Mouse (Mus musculus): ENCODE measurements at regions not wholly inside any gene's neighbourhood (a gene's known extent, or its start where the extent isn't known, plus 50 kb on each side); places are given as distances from the start of the nearest gene placed in this dataset.

DNA sequence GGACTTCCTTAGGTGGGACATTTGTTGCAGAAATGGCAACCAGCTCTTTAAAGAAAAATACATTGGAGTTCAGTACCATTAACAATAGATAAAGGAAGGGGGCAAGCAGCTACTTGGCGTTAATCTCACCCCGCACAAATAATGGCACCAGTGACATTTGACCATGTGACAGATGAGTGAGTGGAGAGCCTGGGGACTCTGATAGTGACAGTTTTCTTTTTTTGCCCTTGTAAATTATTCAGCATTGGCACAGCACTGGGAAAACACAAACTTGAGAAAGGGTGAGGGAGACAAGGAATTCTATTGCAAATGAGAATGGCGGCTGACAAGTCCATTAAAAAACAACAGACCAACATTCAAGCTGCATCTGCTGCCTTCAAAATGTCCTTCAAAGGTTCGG, 603.3 kb upstream of the Fam92a start:
- DNase-seq (ENCODE audit: low spot score), result no peak
- no peak for ATAC-seq (ENCODE audit: extremely low read depth, insufficient number of reproducible peaks, low FRiP score, poor library complexity, severe bottlenecking)
- H3K9me3 ChIP-seq (replicated peaks), result no peaks in the 10 kb centered on the region
- H3K4me1 ChIP-seq (ENCODE audit: insufficient read depth, low read depth, low read length), result no peaks in the 10 kb centered on the region
- H3K36me3 ChIP-seq (replicated peaks), result no peaks in the 10 kb centered on the region
- H3K27me3 ChIP-seq (ENCODE audit: insufficient read depth, low read length), result no peaks in the 10 kb centered on the region
- H3K4me3 ChIP-seq (ENCODE audit: low read depth, low read length), result no peak overlapping the region
- TF ChIP-seq TAL1 (conservative IDR thresholded peaks at IDR 0.05; ENCODE audit: low read depth, low read length), result no peak
- no peak for TF ChIP-seq POLR2AphosphoS5 (IDR thresholded peaks at IDR 0.05; ENCODE audit: insufficient replicate concordance, low read depth, low read length)
- TF ChIP-seq GATA2 (IDR thresholded peaks at IDR 0.05; ENCODE audit: borderline replicate concordance, low read depth, low read length), result no peak
- no peak for TF ChIP-seq GATA1 (IDR thresholded peaks at IDR 0.05; ENCODE audit: borderline replicate concordance, low read length)
- TF ChIP-seq CTCF (IDR thresholded peaks at IDR 0.05; ENCODE audit: low read depth, low read length), result no peak

DNA sequence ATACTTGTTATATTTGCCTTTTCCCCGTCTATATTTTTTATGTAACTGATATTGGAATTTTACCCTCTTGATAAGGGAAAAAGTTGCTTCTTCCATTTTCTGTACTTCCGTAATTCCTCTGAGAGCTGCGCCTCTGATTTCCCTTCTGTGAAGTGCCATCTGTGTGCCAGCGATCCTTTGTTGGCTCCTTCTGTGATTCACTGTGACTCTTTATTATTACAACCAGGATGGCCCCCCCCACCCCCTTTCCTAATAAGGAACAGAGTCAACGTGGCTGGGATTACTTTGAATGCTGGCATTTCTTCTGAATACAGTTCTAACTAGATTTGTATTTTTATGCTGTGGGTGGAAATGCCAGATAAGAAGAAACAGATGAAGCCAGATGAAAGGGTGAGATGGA, 602.9 kb upstream of the Fam92a start:
- TF ChIP-seq GATA2 (IDR thresholded peaks at IDR 0.05; ENCODE audit: borderline replicate concordance, low read depth, low read length), result no peak
- no peak for TF ChIP-seq GATA1 (IDR thresholded peaks at IDR 0.05; ENCODE audit: borderline replicate concordance, low read length)
- no peak for TF ChIP-seq TAL1 (conservative IDR thresholded peaks at IDR 0.05; ENCODE audit: low read depth, low read length)
- H3K36me3 ChIP-seq (replicated peaks), result no peaks in the 10 kb centered on the region
- no peak for ATAC-seq (ENCODE audit: extremely low read depth, insufficient number of reproducible peaks, low FRiP score, poor library complexity, severe bottlenecking)

DNA sequence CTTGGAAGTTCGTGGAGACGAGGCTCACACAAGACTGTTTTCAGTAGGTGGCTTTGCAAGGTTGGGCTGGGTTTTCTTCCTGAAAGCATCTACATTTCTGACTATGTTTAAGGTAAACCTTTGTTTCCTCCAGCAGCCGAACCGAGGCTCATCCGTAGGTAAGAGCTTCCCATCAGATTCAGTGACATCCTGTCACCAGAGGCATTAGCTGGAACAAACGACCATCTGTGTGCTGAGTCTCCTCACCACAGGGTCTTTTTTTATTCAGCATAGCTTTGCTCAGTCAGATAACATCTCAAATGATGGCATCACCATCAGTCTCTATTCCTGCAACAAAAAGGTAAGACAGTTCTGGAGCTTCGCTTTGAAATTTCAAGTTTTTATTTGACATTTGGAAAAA, 601.4 kb upstream of the Fam92a start:
- H3K4me3 ChIP-seq (ENCODE audit: low read depth, low read length), result no peak overlapping the region
- H3K36me3 ChIP-seq (replicated peaks), result no peaks in the 10 kb centered on the region
- H3K27me3 ChIP-seq (ENCODE audit: insufficient read depth, low read length), result no peaks in the 10 kb centered on the region
- H3K4me1 ChIP-seq (ENCODE audit: insufficient read depth, low read depth, low read length), result no peaks in the 10 kb centered on the region
- no peaks in the 10 kb centered on the region for H3K9me3 ChIP-seq (replicated peaks)
- no peak for DNase-seq (ENCODE audit: low spot score)
- no peak for ATAC-seq (ENCODE audit: extremely low read depth, insufficient number of reproducible peaks, low FRiP score, poor library complexity, severe bottlenecking)
- TF ChIP-seq GATA2 (IDR thresholded peaks at IDR 0.05; ENCODE audit: borderline replicate concordance, low read depth, low read length), result no peak
- no peak for TF ChIP-seq POLR2AphosphoS5 (IDR thresholded peaks at IDR 0.05; ENCODE audit: insufficient replicate concordance, low read depth, low read length)
- TF ChIP-seq CTCF (IDR thresholded peaks at IDR 0.05; ENCODE audit: low read depth, low read length), result no peak
- no peak for TF ChIP-seq GATA1 (IDR thresholded peaks at IDR 0.05; ENCODE audit: borderline replicate concordance, low read length)
- no peak for TF ChIP-seq TAL1 (conservative IDR thresholded peaks at IDR 0.05; ENCODE audit: low read depth, low read length)

More for the DNA sequence above, 602.9 kb upstream of the Fam92a start:
- no peaks in the 10 kb centered on the region for H3K9me3 ChIP-seq (replicated peaks)
- no peak for DNase-seq (ENCODE audit: low spot score)
- no peak overlapping the region for H3K4me3 ChIP-seq (ENCODE audit: low read depth, low read length)
- H3K4me1 ChIP-seq (ENCODE audit: insufficient read depth, low read depth, low read length), result no peaks in the 10 kb centered on the region
- no peaks in the 10 kb centered on the region for H3K27me3 ChIP-seq (ENCODE audit: insufficient read depth, low read length)

DNA sequence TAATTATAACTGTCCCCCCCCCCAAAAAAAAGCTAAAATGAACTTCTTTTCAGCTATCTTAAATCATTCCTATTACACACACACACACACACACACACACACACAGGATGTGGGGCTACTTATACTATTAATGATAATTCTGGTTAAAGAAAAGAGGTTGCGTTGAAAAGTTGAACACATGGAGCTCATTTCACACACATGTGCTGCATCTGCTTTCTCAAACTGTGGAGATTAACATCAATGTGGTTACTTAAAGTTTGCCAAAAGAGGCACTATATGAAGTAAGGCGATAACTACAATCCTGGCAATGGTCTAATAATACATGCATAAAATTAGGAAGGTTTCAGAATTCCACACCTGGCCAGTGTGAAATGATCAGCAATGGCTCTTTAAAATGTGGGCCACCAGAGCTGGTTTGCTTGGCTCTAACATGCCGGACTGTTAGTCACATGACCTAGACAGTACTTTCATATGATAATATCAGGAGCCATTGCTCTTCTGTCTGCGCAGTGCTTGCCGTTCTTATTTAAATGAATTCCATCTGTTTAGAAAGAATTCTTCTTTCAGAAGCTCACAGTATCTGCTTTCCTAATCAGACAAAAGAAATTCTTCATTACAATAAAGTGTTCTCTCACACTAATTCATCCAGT, 598.4 kb upstream of the Fam92a start:
- no peak overlapping the region for H3K4me3 ChIP-seq (ENCODE audit: low read depth, low read length)
- TF ChIP-seq CTCF (IDR thresholded peaks at IDR 0.05; ENCODE audit: low read depth, low read length) (no peak), GATA2 (IDR thresholded peaks at IDR 0.05; ENCODE audit: borderline replicate concordance, low read depth, low read length) (no peak), TAL1 (conservative IDR thresholded peaks at IDR 0.05; ENCODE audit: low read depth, low read length) (no peak), POLR2AphosphoS5 (IDR thresholded peaks at IDR 0.05; ENCODE audit: insufficient replicate concordance, low read depth, low read length) (no peak), GATA1 (IDR thresholded peaks at IDR 0.05; ENCODE audit: borderline replicate concordance, low read length) (no peak)
- no peaks in the 10 kb centered on the region for H3K36me3 ChIP-seq (replicated peaks)
- H3K27me3 ChIP-seq (ENCODE audit: insufficient read depth, low read length), result no peaks in the 10 kb centered on the region
- ATAC-seq (ENCODE audit: extremely low read depth, insufficient number of reproducible peaks, low FRiP score, poor library complexity, severe bottlenecking) (no peak), DNase-seq (ENCODE audit: low spot score) (no peak)
- H3K9me3 ChIP-seq (replicated peaks), result no peaks in the 10 kb centered on the region
- H3K4me1 ChIP-seq (ENCODE audit: insufficient read depth, low read depth, low read length), result no peaks in the 10 kb centered on the region

DNA sequence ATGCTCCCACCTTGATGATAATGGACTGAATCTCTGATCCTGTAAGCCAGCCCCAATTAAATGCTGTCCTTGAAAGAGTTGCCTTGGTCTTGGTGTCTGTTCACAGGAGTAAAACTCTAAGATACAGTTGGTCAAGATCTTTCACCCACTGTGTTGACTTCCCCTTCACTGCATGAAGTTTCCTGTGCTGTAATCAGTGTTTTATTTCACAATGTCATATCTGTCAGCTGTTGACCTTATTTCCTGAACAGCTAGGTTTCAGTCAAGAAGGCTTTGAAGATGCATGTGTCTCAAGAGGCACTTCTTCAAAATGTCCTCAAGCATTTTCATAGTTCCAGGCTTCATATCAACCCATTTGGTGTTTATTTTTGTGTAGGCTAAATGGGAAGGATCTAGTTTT, 597.3 kb upstream of the Fam92a start:
- no peak for DNase-seq (ENCODE audit: low spot score)
- no peak for ATAC-seq (ENCODE audit: extremely low read depth, insufficient number of reproducible peaks, low FRiP score, poor library complexity, severe bottlenecking)
- Histone ChIP-seq H3K36me3 (replicated peaks) (no peaks in the 10 kb centered on the region), H3K27me3 (ENCODE audit: insufficient read depth, low read length) (no peaks in the 10 kb centered on the region), H3K4me1 (ENCODE audit: insufficient read depth, low read depth, low read length) (no peaks in the 10 kb centered on the region), H3K9me3 (replicated peaks) (no peaks in the 10 kb centered on the region), H3K4me3 (ENCODE audit: low read depth, low read length) (no peak overlapping the region)
- TF ChIP-seq CTCF (IDR thresholded peaks at IDR 0.05; ENCODE audit: low read depth, low read length), result no peak
- TF ChIP-seq GATA1 (IDR thresholded peaks at IDR 0.05; ENCODE audit: borderline replicate concordance, low read length), result no peak
- TF ChIP-seq POLR2AphosphoS5 (IDR thresholded peaks at IDR 0.05; ENCODE audit: insufficient replicate concordance, low read depth, low read length), result no peak
- TF ChIP-seq GATA2 (IDR thresholded peaks at IDR 0.05; ENCODE audit: borderline replicate concordance, low read depth, low read length), result no peak
- no peak for TF ChIP-seq TAL1 (conservative IDR thresholded peaks at IDR 0.05; ENCODE audit: low read depth, low read length)

DNA sequence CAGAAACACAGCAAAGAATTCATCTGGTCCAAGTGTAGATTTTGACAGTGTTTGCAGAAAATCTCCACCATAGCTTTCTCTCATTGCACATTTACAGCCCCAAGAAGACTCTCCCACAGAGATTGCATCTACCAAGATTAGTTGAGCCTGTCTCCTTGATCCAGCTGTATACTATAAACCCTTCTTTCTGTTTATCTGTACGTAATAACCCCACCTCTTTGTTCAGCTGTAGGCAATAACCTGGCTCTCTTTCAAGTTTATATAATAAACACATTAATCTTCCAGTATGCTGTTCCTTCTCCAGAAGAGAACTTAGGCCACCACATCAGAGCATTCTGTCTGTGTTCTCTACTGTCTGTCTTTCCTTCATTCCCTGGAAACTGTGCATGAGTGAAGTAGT, 594.9 kb upstream of the Fam92a start:
- TF ChIP-seq TAL1 (conservative IDR thresholded peaks at IDR 0.05; ENCODE audit: low read depth, low read length) (no peak), POLR2AphosphoS5 (IDR thresholded peaks at IDR 0.05; ENCODE audit: insufficient replicate concordance, low read depth, low read length) (no peak), GATA1 (IDR thresholded peaks at IDR 0.05; ENCODE audit: borderline replicate concordance, low read length) (no peak), CTCF (IDR thresholded peaks at IDR 0.05; ENCODE audit: low read depth, low read length) (no peak), GATA2 (IDR thresholded peaks at IDR 0.05; ENCODE audit: borderline replicate concordance, low read depth, low read length) (no peak)
- H3K36me3 ChIP-seq (replicated peaks), result no peaks in the 10 kb centered on the region
- H3K27me3 ChIP-seq (ENCODE audit: insufficient read depth, low read length), result no peaks in the 10 kb centered on the region
- no peaks in the 10 kb centered on the region for H3K9me3 ChIP-seq (replicated peaks)
- no peaks in the 10 kb centered on the region for H3K4me1 ChIP-seq (ENCODE audit: insufficient read depth, low read depth, low read length)
- DNase-seq (ENCODE audit: low spot score) (no peak), ATAC-seq (ENCODE audit: extremely low read depth, insufficient number of reproducible peaks, low FRiP score, poor library complexity, severe bottlenecking) (no peak)
- no peak overlapping the region for H3K4me3 ChIP-seq (ENCODE audit: low read depth, low read length)
